Mouse (Mus musculus) right cerebral cortex, postnatal 4 days (tissue): ENCODE data around the gene Polr2e.

Source experiments
- DNase-seq: peaks from one replicate; pipeline ENCODE4 v3.0.0-alpha.2; 2022

Gene Polr2e

DNA sequence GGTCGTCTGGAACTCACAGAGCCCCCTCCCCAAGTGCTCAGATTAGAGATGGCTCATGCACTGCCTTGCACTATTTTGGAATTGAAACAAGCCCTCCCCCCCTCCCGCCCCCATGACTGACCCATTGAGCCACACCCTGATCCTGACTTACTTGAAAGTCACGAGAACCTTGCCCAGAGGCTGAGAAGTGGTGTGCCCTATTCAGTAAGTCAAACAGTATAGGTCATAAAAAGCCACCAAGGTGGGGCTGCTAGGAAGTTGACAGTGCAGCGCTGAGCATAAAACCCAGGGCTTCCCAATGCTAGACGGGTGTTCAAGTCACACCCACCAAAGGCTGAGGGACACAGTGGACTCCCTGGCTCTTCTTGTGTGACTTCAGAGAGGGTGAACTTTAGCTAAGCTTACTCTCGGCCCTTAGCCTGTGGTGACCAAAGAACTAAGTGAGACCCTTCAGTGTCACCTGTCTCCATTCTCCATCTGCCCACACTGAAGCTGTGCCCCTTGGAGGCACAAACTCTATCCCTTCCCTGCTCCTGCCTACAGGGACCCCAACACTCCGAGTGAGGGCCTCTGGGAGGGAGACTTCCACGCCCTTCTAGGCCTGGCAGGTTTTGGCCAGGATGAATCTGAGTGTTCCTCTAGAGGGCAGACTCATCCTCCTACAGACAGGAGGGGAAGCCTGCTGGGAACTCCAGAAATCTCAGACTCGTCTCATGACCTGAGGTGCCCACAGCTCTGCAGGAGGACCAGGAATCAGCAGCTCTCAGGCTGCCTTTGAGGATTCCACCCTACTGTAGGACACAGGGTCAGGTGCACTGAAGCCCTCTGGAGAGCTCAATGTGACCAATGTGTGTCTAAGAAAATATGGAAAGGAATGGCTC lies 5.8 kb downstream of the Polr2e start:
- DNase-seq, result no peak

DNA sequence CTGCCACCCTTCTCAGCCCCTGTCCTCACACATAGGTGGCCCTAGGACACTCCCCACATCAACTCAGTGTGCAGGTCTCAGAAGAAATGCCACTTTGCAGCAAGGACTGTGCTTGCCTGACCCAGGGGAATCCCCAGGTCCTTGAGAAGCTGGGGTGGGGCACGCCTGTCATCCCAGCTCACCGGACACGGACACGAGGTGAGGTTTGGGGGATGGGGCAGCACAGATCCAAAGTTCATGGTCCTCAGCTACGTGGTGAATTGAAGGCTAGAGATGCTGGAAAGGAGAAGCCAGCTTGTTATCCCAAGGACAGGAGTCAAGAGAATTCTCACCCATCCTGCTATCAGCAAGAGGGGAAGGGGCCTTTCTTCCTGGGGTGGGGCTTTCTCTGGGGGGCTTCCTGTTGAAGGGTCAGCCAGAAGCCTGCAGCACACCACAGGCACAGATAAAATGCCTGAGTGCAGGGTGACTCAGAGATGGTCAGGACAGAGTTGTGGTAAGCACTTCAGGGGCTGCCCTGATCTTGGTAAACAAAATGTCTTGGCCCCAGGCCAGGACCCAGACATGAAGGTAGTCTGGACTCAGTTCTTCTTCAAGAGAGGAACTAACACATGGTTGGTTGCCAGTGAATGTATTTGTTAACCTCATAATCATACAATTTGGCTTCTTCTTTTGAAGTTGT lies 6.7 kb downstream of the Polr2e start:
- DNase-seq, result no peak

DNA sequence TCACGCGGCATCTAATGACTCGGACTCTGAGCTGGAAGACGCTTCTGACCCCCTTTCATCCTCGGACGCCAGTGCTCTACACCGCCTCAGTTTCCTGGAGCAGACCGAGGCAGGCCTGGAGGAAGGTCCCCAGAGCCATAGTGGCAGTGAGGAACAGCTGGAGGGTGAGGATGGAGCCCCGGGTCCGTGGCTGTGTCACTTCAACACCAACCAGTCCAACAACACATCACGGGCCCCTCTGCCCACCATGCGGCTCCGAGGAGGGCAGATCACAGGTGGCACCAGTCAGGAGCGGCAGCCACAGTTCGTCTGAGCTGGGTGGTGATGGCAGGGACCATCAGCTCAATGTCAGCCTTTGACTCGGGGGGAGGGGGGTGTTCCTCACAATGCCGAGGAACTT lies 8.9 kb downstream of the Polr2e start:
- DNase-seq, result no peak

DNA sequence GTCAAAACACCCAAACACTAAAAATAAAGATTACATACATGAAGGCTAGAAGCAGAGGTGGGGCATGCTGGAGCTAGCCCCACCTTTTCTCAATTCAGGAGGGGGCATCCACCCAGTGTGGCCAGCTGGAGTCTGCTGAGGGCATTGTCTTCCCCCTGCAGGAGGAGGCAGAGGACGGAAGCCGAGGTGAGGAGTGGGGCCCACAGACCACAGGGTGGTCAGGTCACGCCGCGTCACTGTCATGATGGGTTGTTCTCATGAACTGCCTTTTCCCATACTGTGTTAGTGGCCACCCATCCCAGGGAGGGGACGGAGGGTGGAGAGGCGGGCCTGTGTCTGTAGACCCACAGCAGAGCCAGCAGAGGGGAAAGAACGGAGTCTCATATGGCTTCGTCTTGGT lies 9.4 kb downstream of the Polr2e start:
- DNase-seq, result no peak

DNA sequence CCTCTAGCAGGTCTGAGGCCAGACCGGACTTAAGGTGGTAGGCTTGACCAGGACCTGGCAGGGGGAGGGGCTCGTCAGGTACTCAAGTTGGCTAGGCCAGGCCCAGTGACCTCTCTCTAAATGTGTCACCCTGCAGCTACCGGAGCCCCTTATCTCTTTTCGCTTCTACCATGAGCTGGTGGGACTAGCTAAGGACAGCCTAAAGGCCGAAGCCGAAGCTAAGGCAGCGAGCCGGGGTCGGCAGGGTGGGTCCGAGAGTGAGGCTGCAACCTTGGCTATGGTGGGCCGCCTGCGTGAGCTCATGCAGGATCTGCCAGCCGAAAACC lies 11.1 kb downstream of the Polr2e start:
- no peak for DNase-seq

DNA sequence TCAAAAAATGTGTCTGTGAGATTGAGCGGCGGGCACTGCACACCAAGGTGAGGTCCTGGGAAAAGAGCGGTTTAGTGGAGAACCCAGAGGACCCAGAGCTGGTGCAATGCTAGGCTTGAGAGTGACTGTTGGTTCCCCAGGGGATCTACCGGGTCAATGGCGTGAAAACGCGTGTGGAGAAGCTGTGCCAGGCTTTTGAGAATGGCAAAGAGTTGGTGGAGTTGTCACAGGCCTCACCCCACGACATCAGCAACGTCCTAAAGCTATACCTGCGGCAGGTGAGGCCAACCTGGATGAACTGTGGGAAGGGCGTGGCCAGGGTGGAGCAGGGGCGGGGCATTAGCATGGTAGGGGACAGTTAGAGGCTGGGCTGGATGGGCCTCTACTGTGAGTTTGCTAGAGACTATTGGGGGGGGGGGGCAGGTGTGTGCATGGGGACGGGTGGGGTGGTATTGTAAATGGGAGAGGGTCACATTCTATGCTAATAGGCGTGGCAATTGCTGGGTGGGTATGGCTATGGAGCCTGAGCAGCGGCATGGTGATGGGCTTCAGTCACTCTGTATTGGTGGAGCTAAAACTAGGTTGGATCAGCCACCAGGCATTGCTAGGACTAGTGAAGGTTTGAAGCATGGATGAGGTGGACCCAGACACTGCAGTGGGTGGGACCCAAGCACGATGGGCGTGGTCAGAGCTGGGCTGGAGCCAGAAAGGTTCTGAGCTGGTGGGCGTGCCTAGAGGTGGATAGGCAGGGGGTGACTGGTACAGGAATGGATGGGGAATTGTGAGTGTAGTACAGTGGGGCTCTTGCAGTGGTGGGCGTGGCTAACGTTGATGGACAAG lies 11.7 kb downstream of the Polr2e start:
- no peak for DNase-seq

DNA sequence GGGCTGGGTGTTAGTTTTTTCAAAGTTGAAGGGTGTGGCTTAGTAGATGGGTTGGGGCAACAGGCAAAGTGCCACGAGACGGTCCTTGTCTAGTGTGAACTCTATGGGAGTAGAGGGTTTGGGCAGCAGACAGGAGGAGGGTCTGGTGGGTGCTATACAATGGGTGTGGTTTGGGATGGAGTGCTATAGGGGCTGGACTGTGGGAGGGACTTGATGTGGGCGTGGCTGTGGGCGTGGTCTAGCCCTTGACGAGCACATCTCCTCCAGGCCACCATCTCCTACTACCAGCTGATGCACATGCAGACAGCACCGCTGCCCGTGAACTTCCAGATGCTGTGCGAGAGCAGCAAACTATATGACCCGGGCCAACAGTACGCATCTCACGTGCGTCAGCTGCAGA lies 13.7 kb downstream of the Polr2e start:
- DNase-seq, result no peak

DNA sequence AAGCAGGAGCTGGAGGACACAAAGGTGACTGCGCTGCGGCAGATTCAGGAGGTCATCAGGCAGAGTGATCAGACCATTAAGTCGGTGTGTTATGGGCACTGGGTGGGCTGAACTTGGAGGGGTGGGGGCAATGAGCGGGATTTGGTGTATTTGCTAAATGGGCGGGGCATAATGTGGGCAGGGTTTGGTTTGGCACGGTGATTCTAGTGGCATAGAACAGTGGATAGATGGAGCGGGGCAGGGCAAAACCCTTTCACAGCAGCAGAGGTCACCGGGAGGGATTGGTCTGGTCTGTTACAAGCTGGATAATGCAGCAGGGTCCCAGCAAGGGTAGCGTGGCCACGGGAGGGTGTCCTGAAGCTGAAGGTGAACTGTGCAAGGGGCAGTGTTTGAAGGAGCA lies 14.1 kb downstream of the Polr2e start:
- no peak for DNase-seq

DNA sequence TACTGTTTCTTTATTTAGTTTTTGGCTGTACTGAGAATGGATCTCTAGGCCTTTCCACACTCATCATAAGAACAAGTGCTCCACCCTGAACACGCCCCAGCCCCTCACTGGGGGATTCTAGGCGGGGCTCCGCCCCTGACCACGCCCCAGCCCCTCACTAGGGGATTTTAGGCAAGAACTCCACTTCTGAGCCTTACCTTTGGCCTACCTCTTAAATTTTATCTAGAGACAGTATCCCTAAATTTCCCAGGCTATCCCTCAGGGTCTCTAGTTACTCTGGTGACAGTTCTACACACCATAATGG lies 14.6 kb downstream of the Polr2e start:
- no peak for DNase-seq

DNA sequence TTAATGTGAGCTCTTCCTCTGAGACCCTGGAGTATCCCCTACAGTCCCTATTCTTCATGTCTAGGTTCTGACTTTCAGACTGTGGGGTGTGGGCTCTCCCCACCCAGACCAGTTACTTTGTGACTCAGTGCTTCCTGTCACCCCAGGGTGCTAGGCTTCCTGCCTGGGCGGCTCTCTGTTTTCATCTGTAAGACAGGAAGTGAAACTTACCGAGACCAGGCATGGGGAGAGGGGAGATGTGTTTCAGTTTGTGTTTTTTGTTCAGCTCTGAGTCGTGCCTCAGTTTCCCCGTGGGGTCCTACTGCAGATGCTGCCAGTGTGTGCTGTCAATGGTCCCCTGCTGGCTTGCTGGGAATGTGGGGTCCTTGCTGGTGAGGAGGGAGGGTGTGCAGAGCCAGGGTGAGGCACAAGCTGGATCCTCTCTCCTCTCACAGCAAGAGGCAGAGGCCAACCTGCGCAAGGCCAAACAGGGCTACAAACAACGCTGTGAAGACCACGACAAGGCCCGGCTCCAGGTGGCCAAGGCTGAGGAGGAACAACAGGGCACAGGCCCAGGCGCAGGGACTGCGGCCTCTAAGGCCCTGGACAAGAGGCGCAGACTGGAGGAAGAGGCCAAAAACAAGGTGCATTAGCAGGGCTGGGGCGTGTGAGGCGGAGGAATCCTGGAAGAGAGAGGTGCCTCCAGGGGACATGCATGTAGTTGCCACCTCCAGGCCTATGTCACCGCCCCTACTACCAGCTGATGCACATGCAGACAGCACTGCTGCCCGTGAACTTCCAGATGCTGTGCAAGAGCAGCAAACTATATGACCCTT lies 15.2 kb downstream of the Polr2e start:
- no peak for DNase-seq

DNA sequence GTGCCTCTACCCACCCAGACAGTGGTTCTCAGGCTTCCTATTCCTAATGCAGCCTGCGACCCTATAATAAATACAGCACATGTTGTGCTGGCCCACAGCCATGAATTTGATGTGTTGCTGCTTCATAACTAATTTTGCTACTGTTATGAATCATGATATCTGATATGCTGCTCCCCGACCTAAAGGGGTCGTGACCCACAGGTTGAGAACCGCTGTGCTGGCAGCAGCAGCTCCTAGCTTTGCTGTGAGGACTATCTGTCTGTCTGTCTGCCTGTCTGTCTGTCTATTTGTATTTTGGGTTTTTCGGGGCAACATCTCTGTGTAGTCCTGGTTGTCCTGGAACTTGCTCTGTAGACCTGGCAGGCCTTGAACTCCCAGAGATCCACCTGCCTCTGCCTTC lies 15.8 kb downstream of the Polr2e start:
- DNase-seq, result no peak

DNA sequence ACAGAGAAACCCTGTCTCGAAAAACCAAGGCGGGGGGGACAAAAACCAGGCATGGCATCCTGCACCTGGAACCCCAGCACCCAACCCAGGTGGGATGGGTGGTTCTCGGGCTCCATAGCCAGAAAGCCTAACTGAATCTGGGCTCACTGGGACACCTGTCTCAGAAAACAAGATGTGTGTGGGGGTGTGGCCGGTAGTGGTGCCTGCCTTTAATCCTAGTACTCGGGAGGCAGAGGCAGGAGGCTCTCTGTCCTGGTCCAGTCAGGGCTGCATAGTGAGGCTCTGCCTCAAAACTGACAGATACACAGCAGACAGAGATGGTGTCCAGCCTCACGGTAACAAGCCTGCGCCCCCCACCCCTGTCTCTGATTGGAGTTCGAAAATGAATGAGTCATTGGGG lies 16.8 kb downstream of the Polr2e start:
- DNase-seq, result no peak

DNA sequence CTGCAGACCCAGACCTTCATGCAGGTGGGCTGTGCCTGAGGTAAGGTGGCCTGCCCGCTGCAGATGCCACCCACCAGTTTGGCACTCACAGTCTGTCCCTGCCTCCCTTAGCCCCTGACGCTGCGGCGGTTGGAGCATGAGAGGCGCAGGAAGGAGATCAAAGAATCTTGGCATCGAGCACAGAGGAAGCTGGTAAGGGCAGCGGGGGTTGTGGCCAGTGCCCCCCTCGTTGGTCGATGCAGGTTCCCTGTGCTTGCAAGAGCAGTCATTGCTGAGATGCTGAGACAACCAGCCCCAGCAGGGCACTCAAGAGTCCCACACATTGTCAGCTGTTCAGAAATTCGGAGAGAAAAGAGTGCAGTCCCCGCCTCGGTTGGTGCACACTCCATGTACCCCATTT lies 17.4 kb downstream of the Polr2e start:
- no peak for DNase-seq

DNA sequence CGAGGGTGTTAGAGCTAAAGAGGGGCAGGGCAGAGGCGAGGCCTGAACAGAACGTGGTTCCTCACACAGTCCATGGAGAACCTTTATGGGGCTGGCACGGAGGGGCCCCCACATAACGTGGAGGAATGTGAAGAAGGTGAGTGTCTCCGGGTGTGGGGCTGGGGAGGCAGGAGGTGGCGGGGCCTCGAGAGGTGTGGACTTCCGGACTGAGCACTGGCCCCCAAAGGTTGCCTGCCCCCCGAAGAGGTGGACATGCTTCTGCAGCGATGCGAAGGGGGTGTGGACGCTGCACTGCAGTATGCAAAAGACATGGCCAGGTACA lies 18.3 kb downstream of the Polr2e start:
- DNase-seq, result no peak

DNA sequence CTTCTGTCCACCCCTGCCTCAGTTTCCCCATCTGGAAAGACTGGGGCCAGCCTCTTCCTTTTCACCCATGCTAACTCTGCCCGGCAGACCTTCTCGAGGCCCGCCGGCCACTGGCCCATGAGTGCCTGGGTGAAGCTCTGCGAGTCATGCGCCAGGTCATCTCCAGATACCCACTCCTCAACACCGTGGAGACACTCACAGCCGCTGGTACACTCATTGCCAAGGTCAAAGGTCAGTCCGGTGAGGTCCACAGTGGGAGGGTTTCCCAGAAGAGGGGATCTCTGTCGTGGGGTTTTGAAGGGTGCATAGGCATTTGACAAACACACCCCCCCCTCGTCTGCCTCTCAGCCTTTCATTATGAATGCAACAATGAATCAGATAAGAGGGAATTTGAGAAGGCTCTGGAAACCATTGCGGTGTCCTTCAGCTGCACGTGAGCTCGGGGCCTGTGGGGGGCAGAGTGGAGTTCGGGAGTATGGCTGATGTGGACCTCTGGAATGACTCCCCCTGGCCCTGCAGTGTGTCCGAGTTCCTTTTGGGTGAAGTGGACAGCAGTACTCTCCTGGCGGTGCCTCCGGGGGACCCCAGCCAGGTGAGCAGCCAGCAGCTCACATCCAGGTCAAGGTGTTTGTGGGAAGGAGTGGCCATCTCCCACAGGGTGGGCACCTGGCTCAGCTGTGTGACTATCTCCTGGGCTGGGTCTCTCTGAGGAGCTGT lies 18.8 kb downstream of the Polr2e start:
- no peak for DNase-seq

DNA sequence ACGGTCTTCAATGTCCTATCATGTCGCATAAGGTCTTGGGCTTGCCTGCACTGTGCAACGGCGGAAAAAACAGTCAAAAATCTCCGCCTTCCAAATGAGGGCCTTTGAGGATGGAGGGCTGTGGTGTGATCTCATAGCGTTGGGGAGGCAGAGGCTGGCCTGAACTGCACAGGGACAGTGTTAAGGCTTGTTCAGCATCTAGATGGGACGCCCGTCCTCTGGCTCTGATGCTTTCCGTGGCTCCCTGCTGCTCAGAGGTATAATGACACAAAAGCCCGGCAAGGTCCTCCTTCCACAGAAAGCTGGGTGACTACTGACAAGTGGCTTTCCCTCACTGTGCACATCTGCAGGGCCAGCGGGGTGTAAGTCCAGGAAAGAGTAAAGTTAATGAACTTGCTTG lies 19.4 kb downstream of the Polr2e start:
- DNase-seq, result no peak

DNA sequence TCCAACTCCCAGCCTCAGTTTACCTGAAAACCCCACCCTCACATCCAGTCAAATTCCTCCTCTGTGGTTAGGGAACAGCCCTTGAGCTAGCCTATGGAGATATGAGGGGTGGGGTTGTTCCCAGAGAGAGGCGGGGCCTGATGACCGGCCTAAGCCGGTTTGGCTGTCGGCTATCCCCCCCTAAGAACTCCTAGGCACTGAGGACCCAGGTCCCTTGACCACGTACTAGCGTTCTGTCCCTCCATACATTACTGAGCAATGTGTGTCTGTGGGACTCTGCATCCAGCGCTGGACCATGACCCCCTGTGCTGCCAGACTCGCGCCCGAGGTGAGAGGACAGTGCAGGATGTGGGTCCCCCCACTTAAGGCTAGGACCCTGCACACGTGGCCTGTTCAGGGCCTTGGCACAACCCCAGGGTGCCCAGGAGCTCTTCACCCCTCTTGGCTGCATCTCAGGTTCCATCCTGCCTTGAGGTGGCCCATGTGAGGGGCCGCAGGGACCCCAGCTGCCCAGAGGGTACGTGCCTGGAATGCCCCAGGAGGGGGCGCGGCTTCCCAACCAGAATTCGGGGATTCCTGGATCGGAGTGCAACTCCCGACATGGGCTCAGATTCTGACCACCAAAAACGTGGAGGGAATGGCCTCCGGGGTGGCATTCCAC lies 20.0 kb downstream of the Polr2e start:
- DNase-seq, result no peak

DNA sequence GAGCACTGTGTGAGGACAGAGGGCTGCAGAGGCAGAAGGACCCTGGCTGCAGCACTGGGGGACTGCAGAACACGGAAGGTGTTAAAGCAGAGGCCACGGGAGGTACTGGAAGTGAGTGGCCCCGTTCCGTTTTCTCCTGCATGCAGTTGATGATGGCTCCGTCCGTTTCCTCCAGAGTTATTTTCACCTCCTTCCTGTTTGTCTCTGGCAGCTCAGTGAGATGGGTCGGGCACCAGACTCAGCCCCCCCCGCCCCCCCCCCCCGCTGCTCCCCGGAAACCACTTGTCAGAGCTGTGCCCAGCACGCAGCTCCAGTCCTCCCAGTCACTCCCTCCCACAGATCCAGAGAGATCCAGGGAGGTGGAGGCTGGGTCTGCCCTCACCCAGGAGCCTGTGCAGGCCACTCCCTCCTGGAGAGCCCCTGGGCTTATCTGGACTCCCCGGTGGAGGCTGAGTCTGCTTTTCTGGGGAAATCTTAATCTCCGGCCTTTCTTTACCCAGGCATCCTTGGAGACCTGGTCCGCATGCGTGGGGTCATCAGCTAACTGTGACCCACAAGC lies 20.8 kb downstream of the Polr2e start:
- no peak for DNase-seq

DNA sequence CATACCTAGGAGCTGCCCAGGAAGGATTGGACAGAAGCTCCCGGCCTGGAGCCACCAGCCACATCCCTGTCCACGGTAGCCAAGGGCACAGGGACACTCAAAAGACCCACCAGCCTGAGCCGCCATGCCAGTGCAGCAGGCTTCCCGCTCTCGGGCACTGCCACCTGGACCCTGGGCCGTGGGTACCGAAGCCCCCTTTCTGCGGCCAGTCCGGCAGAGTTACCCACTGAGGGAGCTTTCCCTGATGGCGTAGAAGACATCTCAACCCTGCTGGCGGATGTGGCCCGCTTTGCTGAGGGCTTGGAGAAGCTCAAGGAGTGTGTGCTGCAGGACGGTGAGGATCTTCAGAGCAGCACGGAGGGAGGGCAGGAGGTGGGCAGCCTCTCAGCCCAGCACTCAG lies 21.8 kb downstream of the Polr2e start:
- DNase-seq, result no peak

DNA sequence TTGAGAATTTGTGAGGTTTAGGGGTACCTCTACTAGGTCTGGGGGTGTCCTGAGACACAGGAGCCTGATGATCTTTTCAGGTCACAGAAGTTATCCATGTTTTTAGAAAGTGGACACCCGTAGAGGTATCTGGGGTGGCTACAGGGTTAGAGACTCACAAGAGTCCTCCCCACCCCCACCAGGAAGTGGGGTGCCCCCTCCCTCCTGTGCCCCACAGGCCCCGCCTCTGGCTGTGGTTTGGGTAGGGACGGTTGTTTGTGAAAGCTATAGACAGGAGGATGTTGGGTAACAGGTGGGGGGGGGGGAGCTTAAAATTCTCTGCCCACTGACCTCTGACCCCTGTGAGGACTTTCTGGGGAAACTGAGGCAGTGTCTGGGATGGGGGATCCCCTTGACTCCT lies 22.2 kb downstream of the Polr2e start:
- DNase-seq, result no peak

DNA sequence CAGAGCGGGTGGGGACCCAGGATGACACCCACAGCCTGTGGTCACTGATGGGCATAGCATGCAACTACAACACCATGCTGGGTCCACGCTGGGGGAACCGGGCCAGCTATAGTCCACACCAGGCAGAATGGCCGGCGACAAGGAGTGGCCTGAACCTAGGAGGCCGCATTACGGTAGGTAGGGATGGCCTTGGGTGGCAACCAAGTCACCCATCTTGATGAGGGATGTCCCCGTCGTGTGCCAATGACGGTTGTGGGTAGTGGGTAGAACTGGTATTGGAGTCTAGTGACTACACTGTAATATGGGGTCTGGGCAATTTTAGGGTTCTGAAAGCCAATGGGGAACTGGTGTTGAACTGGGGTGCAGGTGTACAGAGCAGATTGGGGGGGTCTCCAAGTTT lies 22.7 kb downstream of the Polr2e start:
- DNase-seq, result no peak

DNA sequence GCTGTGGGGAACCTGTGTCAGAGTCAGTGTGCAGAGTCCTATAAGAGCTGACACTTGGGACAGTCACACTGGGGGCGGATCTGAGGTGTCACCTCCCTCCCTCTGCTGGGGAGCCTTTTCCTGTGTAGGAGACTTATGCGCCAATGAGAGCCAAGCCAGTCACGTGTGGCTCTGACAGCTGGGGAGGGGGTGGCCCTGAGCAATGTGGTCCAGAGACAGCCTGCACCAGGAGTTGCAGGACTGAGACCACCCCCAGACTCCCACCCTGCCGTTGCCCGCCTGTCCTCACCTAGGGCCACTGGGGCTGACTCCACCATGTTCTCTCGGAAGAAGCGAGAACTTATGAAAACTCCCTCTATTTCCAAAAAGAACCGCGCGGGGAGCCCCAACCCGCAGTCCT lies 23.1 kb downstream of the Polr2e start, which contains the start of gene Arhgap45:
TSS of gene Arhgap45 (plus strand) at position 143 of the 400 bp plus-strand sequence.
- DNase-seq, result no peak
